Mouse (Mus musculus): Measurements from ENCODE around the gene Cep68.

Gene Cep68

GRCm38 (mm10) chr11:20249296-20250110 lies at the start of gene Cep68:
Gene Cep68, minus strand, starts transcription at chr11:20249429.
- peak; percentile 96 for DNase-seq

DNA sequence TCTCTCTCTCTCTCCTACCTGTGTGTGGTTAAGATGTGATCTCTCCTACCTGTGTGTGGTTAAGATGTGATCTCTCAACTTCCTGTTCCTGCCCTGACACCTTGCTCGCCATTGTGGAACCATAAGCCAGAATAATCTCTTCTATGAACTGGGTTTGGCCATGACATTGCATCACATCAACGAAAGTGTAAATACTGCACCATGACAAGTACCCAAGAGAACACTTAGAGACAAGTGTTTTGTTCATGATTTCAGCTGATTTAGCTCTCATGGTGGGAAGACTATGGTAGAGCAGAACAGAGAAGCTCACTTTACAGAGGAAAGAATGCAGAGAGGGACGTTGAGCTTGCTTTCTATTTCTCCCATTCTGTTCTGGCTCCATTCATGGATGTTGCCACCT lies 35.2 kb upstream of the Cep68 start:
- no peak for DNase-seq

- DNase-seq: no peak
Measured at GRCm38 (mm10) chr11:20282601-20283219, 33.5 kb upstream of the Cep68 start.

GRCm38 (mm10) chr11:20280982-20281381 lies 31.8 kb upstream of the Cep68 start:
- no peak for DNase-seq

DNA sequence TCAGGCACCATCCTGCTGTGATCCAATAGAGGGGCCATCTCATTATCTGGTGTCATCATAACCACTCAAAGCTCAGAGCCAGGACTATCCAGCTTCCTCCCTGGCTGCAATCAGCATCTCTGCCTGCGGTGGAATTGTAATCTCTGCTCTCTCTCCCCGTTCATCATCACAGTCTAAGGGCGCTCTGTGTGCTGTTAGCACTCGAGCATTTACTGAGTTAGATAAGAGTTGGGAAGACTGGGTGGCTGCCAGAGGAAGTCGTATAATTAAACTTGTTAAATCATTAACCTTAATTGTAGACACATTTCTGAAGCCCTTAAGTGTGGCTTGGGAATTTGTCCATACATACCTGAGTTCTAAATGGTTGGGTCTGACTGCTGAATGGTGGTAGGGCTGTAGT lies 29.5 kb upstream of the Cep68 start:
- no peak for DNase-seq

- no peak for DNase-seq
Measured at GRCm38 (mm10) chr11:20277106-20277505, 27.9 kb upstream of the Cep68 start.

GRCm38 (mm10) chr11:20275974-20276373 lies 26.7 kb upstream of the Cep68 start:
- no peak for DNase-seq

DNA sequence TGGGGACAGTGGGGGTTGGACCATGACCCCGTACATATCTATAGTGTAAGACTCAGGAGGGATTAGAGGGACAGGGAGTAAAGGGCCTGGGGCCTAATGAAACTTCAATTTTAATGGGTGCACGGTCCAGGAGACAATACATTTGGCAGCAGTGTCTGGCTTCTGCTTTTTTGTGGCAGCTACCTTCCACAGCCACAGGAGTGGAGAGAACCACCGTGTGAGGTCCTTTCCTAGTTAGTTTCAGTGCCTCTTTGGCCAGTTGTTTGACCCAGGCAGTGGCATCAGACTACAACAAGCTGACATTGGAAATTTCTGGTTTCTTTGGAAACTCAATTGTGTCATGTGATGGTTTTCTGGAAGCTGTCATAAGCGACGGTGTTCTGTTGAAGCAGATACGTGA lies 20.7 kb upstream of the Cep68 start:
- DNase-seq: no peak

- no peak for DNase-seq
Measured at GRCm38 (mm10) chr11:20262628-20263380, 13.6 kb upstream of the Cep68 start.

DNA sequence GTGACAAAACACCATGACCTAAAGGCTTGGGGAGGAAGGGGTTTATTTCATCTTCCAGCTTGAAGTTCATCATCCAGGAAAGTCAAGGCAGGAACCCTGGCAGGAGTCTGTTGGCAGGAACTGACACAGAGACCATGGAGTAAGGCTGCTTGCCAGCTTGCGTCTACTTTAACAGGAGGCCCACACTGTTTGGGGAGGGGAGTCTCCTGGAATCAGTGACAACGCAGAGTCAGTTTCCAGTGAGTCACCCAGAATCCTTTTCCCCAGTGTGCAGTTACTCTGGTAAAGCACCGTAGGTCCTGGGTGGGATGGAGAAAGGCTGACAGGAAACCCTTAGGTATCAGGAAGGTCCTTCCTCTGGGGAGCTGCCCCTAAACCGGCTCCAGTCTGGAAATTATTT lies 5.6 kb upstream of the Cep68 start:
- DNase-seq: no peak

DNA sequence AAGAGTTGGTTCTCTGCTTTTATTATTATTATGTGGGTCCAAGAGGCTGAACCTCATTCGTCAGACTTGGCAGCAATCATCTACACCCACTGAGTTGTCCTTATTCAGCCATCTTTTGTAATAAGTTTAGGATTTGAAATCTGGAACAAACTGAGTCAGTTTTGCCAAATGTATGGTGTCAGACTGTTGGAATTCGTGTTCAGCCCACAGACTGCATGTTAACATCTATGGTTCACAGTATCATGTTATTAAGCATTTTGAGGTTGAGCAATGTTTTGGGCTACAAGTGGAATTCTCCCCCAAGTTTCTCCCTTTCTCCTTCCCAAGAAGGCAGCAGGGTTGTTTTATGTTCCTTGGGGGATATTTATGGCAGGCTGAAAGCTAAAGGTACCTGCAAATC lies 3.9 kb upstream of the Cep68 start:
- DNase-seq: no peak

DNA sequence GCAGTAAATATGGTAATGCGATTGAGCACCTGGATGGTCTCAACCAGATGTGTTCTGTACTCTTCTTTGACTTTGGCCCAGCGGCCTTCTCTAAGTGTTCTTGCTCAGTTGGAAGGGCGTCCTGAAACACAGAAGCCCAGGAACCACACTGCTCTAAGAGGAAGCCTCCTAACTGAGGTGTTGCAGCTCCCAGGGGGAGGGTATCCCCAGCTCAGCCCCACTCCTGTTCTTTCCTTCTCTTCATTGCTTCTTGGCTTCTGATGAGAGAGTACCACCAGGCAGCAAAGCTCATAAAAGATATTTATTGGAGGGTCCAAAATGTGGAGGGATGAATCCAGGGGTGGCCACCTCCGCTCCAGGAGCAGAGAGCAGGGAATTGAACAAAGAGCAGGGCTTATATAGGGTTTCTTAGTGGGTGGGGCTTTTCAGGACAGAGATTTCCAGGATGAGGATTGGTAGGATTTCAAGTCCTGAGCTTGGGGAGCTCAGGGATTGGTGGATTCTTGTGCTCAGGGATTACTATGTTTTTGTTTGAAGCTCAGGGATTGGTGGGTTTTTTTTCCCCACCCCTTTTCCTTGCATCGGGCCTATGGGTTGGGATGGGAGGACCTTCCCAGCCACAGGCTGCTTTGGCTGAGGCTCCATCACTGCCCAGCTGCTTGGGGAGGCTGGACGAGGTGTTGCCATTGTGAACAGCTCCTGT lies 1.4 kb upstream of the Cep68 start:
- no peak for DNase-seq

DNA sequence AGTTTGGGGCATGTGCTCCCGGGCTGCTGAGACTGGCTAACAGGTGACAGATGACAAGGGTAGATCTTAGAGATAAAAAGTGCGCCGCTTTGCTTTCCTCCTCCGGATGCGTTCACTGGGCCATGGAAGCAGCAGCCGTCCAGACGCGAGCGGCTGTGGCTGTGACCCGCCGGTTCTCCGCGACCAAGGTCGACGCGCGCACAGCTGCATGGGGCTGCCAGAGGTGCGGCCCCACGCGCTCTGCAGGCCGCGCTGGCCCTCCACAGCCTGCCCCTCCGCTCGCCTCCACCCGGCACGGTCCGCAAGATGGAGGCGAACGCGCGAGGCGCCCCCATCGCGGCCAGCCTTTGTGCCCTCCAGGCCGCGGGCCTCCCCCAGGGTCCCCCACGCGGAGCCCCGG lies 389 bp downstream of the Cep68 start:
- DNase-seq: peak; percentile 45

DNA sequence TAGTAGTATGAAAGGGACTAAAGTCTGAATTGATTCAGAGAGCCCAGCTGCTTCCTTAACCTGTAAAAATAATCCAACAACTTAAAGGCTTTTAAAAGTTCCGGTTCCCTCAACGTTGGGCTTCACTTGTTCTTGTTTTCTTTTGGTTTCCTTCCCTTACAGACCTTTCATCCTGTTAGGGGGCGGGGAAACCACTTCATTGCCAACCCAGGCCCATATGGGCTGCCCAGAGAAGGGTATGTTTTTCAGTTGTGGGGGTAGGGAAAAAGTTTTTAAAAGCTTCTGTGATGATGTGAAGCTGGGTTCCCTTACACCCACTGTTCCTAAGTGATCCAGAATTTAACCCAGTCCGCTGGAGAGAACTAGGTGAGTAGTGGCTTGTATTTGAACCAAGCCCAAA lies 952 bp downstream of the Cep68 start:
- DNase-seq: no peak

- no peak for DNase-seq
Measured at GRCm38 (mm10) chr11:20247146-20247855, 1.9 kb downstream of the Cep68 start.

- no peak for DNase-seq
Measured at GRCm38 (mm10) chr11:20246616-20247015, 2.6 kb downstream of the Cep68 start.

GRCm38 (mm10) chr11:20245316-20245715 lies 3.9 kb downstream of the Cep68 start:
- no peak for DNase-seq

DNA sequence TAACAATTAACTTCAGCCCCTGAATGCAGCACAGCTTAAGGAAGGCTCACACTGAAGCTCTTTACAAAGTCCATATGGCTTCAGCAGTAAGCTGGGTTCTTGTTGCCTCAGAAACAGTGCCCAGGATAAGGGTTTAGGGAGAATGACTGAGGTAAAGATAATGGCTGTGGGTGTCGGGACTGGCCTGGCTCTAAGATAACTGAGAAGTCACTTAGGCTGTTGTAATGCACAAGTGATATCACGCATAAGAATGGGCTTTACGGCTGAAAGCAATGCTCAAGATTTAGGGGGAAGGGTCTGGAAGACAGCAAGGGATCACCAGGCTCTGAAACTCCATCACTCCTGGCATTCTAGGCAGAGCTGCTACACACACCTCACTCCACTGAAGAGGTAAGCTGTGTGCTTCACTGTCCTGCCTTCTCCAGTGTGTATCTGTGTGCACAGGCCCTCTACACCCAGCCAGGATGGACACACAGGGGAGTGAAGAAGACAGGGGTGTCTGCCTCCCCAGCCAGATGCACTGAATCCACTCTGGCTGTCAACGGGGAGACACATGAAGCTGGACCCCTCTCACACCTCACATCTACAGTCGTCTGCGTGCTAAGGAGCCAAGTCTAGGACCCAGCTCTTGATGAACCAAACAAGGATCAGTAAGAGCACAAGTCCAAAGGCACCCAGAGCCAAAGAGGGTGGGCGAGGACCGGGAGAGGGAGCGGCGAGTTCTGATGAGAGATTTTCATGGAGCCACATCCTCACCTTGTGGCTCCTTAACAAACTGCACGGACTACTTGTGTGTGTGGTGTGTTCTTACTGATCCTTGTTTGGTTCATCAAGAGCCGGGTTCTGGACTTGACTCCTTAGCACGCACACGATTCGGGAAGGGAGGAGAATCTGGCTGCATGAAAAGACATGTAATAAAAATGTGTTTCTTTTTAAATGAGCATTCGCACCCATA lies 4.6 kb downstream of the Cep68 start:
- DNase-seq: peak; percentile 21

- DNase-seq: peak; percentile 21
Measured at GRCm38 (mm10) chr11:20243214-20243913, 5.9 kb downstream of the Cep68 start.

GRCm38 (mm10) chr11:20242366-20243056 lies 6.7 kb downstream of the Cep68 start:
- no peak for DNase-seq

Data from liver (tissue).